Mouse (Mus musculus) midbrain, embryonic 14.5 days (tissue): Measurements from ENCODE around the gene Ip6k3. TPM values are rescaled to one million over a fixed set of nuclear protein-coding genes. Genes with fewer than 3 reads are reported as not detected.
A peak's percentile ranks its signal among the peaks of the same experiment; 100 is the strongest.

Experiments
- ATAC-seq: fragments of 200-750 bp; cut with Nextera tagmentation; 2 replicates; pipeline ENCODE4 v1.8.0; 2017; ENCODE audit warnings: moderate number of reproducible peaks, moderate library complexity; ENCODE audit not compliant: low FRiP score, low TSS enrichment
- DNase-seq: peaks from one replicate; pipeline ENCODE4 v3.0.0-alpha.2; 2015
- H3K27ac ChIP-seq: fragments of 300-500 bp; sonication (generic); replicated peaks from 2 replicates; pipeline ENCODE4 v1.5.1; 2014; ENCODE audit warnings: mild to moderate bottlenecking, low read depth, low read length, moderate library complexity
- H3K27me3 ChIP-seq: fragments of 300-500 bp; sonication (generic); 2 replicates; pipeline ENCODE4 v1.6.1; 2014; ENCODE audit warnings: low read length, control low read depth, mixed read lengths; ENCODE audit not compliant: control insufficient read depth, insufficient read depth
- H3K36me3 ChIP-seq: fragments of 300-500 bp; sonication (generic); 2 replicates; pipeline ENCODE4 v1.6.1; 2014; ENCODE audit warnings: low read length, control low read depth; ENCODE audit not compliant: control insufficient read depth, insufficient read depth
- H3K4me1 ChIP-seq: fragments of 300-500 bp; sonication (generic); 2 replicates; pipeline ENCODE4 v1.6.1; 2014; ENCODE audit warnings: mild to moderate bottlenecking, antibody characterized with exemption, low read length, control low read depth; ENCODE audit not compliant: control insufficient read depth, insufficient read depth
- H3K4me2 ChIP-seq: fragments of 300-500 bp; sonication (generic); 2 replicates; pipeline ENCODE4 v1.6.1; 2014; ENCODE audit warnings: mild to moderate bottlenecking, low read length, moderate library complexity
- H3K4me3 ChIP-seq: fragments of 300-500 bp; sonication (generic); replicated peaks from 2 replicates; pipeline ENCODE4 v1.5.1; 2014; ENCODE audit warnings: low read depth, low read length
- H3K9ac ChIP-seq: fragments of 300-500 bp; sonication (generic); replicated peaks from 2 replicates; pipeline ENCODE4 v1.6.1; 2014; ENCODE audit warnings: mild to moderate bottlenecking, low read length, moderate library complexity
- H3K9me3 ChIP-seq: fragments of 300-500 bp; sonication (generic); 2 replicates; pipeline ENCODE4 v1.6.1; 2016; ENCODE audit warnings: low read length, control low read depth, mixed read lengths; ENCODE audit not compliant: control insufficient read depth
- WGBS: fragments of 180-500 bp; shearing (Covaris S2); extraction: QIAGEN DNeasy Blood & Tissue Kit; methylation state at CpG from one replicate; pipeline ENCODE4 v1.1.7; 2014; 5-methylcytosine and 5-hydroxymethylcytosine counted together
- polyA plus RNA-seq: library from polyadenylated mRNA; unstranded; fragments of >200 nt; fragmentation: Nextera tagmentation; extraction: Ambion mirVana; gene quantifications from 2 replicates; pipeline ENCODE4 v1.2.1, GENCODE M21; 2014

Ip6k3 gene
- polyA plus RNA-seq, 1 experiment from 2014 or later: 0.20 TPM

DNA sequence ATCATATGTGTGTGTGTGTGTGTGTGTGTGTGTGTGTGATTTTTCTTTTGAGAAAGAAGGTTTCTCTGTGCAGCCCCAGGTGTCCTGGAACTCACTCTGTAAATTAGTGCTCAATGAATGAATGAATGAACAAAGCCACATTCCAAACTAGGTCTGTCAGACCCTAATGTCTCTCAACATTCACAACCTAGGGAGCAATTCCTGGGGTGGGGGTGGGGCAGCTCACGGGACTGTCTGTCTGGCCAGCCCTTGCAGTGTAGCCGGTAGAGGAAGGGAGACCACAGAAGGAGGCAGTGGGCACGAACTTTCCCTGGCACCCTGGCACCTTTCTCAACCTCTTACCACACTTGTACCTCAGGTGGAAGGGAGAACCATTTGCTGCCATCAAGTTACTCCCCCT is 32.9 kb downstream of the Ip6k3 start:
- H3K4me1 ChIP-seq: peaks cover 41% of the 10 kb centered on the region
- no peak overlapping the region for H3K27ac ChIP-seq
- no peaks in the 10 kb centered on the region for H3K36me3 ChIP-seq
- WGBS: 45% methylated on average over 3 of the region's 3 CpGs
- ATAC-seq (no peak), DNase-seq (no peak)
- H3K9ac ChIP-seq: no peak overlapping the region
- no peak overlapping the region for H3K4me3 ChIP-seq
- no peak overlapping the region for H3K4me2 ChIP-seq
- H3K27me3 ChIP-seq: no peaks in the 10 kb centered on the region
- no peaks in the 10 kb centered on the region for H3K9me3 ChIP-seq

DNA sequence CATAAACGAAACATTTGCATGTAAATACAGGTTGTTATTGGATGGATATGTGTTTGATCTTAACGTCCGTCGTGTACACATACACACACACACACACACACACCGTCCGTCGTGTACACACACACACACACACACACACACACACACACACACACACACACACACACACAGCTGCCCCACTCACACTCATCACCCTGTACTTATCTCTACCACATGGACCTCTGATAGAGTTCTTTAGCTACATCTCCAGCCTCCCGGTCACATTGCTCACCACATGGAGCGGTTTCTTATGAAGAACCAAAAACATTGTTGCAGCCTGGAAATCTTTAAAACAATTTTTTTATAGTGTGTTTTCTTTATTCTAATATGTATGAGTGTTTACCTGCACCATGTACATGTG is 33.4 kb downstream of the Ip6k3 start:
- H3K27me3 ChIP-seq: no peaks in the 10 kb centered on the region
- H3K9me3 ChIP-seq: no peaks in the 10 kb centered on the region
- H3K4me3 ChIP-seq: peak overlapping the region; percentile 65
- peak overlapping the region; percentile 56 for H3K4me2 ChIP-seq
- peak overlapping the region; percentile 82; the same call in 1 of the 2 replicates for H3K9ac ChIP-seq
- peak; percentile 21; the same call in 1 of the 2 replicates for ATAC-seq
- H3K27ac ChIP-seq: peak overlapping the region; percentile 90
- peaks cover 41% of the 10 kb centered on the region for H3K4me1 ChIP-seq
- H3K36me3 ChIP-seq: no peaks in the 10 kb centered on the region
- no peak for DNase-seq
- 28% methylated on average over 9 of the region's 9 CpGs for WGBS

DNA sequence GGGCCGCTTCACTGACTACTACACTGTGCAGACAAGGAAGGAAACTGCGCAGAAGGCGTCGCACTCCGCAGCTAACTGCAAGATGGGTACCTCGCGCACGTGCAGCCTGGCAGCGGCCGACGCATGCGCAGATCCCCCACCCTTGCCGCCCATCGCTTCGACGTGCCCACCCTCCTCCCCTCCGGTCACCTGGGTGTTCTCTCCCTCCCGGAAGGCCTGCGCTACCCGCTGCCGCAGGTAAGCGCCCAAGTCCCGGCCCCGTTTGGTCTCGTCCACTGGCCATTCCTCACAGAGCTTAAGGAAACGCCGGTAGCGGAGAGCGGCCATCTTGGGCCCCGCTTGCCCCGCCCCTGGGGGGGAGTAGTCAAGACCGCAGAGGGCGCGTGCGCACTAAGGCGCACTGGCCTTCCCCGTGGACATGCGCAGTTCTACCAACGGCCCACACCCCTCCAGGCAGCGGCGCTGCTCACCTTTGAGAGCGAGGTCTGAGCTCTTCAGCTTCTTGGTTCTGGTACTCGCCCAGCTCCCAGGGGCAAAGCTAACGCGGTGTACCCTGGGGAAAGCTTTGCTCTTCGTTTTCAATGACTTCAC is 33.9 kb downstream of the Ip6k3 start, which contains the start of gene Uqcc2:
TSS of gene Uqcc2 (minus strand) at position 366 of the 591 bp plus-strand sequence.
- Histone ChIP-seq H3K9ac (peak within 1 kb of the TSS; percentile 82), H3K9me3 (no peaks in the 10 kb centered on the region), H3K27ac (peak within 1 kb of the TSS; percentile 90), H3K27me3 (no peaks in the 10 kb centered on the region), H3K4me1 (peaks cover 43% of the 10 kb centered on the region), H3K4me3 (peak within 1 kb of the TSS; percentile 65), H3K4me2 (peak within 1 kb of the TSS; percentile 56), H3K36me3 (no peaks in the 10 kb centered on the region)
- peak; percentile 100 for DNase-seq
- ATAC-seq: peak; percentile 91
- under 1% methylated on average over 46 of the region's 46 CpGs for WGBS

DNA sequence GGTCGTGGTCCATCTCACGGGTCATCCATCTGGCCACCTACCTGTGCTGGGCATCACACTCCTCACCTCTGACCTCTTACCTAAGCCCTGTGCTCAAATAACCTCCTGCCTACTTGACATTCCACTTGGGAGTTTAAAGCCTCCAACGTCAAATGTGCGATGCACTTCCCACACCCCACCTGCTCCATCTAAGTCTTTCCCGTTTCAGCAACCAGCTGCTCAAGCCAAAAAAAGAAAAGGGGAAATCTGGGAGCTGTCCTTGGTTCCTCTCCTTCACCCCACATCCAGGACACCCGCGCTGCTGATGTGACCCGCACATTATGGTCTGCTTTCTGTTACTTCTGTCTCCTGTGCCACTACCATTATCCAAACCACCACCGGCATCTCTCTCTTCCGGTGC is 35.4 kb downstream of the Ip6k3 start:
- ATAC-seq (no peak), DNase-seq (no peak)
- H3K9me3 ChIP-seq: no peaks in the 10 kb centered on the region
- H3K9ac ChIP-seq: no peak overlapping the region
- no peak overlapping the region for H3K4me3 ChIP-seq
- peaks cover 44% of the 10 kb centered on the region for H3K4me1 ChIP-seq
- no peaks in the 10 kb centered on the region for H3K27me3 ChIP-seq
- WGBS: 91% methylated on average over 10 of the region's 10 CpGs
- H3K4me2 ChIP-seq: no peak overlapping the region
- no peaks in the 10 kb centered on the region for H3K36me3 ChIP-seq
- no peak overlapping the region for H3K27ac ChIP-seq

DNA sequence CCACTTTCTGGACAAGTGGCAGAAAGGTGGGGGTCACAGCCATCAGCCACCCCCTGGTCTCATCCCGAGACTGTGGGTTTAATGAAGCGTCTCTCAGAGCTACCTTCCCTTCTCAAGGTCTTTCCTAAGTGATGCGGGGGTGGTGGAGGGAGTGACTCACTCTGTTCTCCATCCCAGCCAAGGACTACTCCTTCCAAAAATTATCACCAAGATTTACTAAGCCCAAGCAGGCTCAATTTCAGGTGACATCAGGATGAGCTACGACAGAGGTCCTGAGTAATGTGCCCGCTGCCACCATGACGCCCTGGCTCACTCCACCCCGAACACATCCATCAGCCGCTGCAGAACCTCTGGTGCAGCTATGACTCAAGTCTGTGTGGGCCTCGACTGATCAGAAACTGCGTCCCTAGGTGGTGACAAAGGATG is 36.3 kb downstream of the Ip6k3 start:
- Histone ChIP-seq H3K4me3 (no peak overlapping the region), H3K9ac (no peak overlapping the region), H3K36me3 (no peaks in the 10 kb centered on the region), H3K4me1 (peaks cover 49% of the 10 kb centered on the region), H3K4me2 (no peak overlapping the region), H3K27ac (no peak overlapping the region), H3K9me3 (no peaks in the 10 kb centered on the region), H3K27me3 (no peaks in the 10 kb centered on the region)
- ATAC-seq: no peak
- DNase-seq: no peak
- 85% methylated on average over 10 of the region's 10 CpGs for WGBS

DNA sequence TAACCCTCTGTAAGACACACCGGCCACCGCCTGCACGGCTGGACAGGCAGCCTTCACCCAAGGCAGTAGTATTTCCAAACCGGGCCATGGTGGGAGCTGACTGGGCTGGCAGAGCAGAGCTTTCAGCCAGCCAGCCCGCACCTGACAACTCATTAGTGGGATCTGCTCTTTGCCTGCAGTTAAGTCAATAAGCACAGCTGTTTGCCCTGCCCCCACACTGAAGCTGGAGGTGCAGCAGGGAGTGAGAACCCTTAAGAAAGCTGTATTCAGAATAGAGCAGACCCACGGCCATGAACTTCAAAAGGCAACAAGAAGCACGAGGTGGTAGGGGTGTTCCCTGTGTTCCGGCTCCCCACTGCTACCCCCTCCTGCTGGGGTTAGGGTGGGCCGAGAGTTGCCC is 37.3 kb downstream of the Ip6k3 start:
- Histone ChIP-seq H3K4me1 (peaks cover 55% of the 10 kb centered on the region), H3K27me3 (no peaks in the 10 kb centered on the region), H3K4me2 (peak overlapping the region; percentile 6; the same call in 1 of the 2 replicates), H3K4me3 (no peak overlapping the region), H3K9ac (0 out of 2 replicates have a peak overlapping the region, but pooled peaks have one; percentile 16), H3K36me3 (no peaks in the 10 kb centered on the region), H3K9me3 (no peaks in the 10 kb centered on the region), H3K27ac (peak overlapping the region; percentile 64)
- WGBS: 58% methylated on average over 9 of the region's 9 CpGs
- DNase-seq (peak; percentile 69), ATAC-seq (no peak)

DNA sequence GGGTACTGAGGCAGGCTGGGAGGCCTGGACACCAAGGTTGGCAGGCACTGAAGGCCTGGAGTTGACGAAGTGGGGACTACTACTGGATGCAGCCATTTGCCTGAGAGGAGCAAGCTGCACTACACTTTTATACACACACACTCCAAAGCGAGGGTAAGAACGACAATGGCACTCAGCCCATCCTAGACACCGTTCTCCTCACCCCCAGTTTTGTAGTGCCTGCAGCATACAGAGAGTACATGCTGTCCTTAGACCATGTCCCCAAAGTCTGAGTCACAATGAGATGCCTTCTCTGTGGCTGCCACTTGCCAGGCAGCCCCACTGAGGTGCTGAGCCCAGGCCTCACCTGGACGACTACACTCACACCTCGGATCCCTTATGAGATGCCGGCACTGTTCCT is 37.8 kb downstream of the Ip6k3 start:
- peaks cover 56% of the 10 kb centered on the region for H3K4me1 ChIP-seq
- WGBS: 90% methylated on average over 7 of the region's 7 CpGs
- DNase-seq (no peak), ATAC-seq (no peak)
- H3K36me3 ChIP-seq: peaks cover 2% of the 10 kb centered on the region; the same call in 1 of the 2 replicates
- H3K4me3 ChIP-seq: no peak overlapping the region
- 0 out of 2 replicates have a peak overlapping the region, but pooled peaks have one; percentile 6 for H3K4me2 ChIP-seq
- H3K27ac ChIP-seq: peak overlapping the region; percentile 64
- H3K27me3 ChIP-seq: no peaks in the 10 kb centered on the region
- H3K9me3 ChIP-seq: no peaks in the 10 kb centered on the region
- H3K9ac ChIP-seq: 0 out of 2 replicates have a peak overlapping the region, but pooled peaks have one; percentile 16

DNA sequence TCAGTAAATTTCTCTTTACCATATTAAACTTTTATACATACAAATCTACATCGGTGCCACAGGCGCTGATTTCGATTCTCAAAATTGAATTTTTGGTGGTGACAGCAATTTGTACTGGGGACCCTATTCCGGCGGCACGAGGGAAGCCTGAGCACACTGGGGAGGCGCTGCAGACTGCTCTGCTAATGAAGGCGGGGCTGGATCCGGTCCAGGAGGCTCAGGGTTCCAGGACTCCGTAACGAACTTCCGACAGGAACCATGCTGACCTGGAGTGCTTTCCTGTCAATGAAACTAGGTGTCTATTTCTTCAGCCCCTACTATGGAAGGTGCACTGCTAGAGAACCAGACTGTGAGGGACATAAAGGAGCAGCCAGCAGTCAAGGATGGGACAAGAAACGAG is 38.3 kb downstream of the Ip6k3 start:
- H3K4me3 ChIP-seq: no peak overlapping the region
- no peak overlapping the region for H3K4me2 ChIP-seq
- no peak overlapping the region for H3K9ac ChIP-seq
- H3K27me3 ChIP-seq: no peaks in the 10 kb centered on the region
- WGBS: 72% methylated on average over 13 of the region's 13 CpGs
- H3K4me1 ChIP-seq: peaks cover 56% of the 10 kb centered on the region
- 0 out of 2 replicates have a peak overlapping the region, but pooled peaks have one; percentile 5 for H3K27ac ChIP-seq
- no peaks in the 10 kb centered on the region for H3K9me3 ChIP-seq
- no peak for DNase-seq
- no peak for ATAC-seq
- H3K36me3 ChIP-seq: peaks cover 7% of the 10 kb centered on the region; the same call in 1 of the 2 replicates

DNA sequence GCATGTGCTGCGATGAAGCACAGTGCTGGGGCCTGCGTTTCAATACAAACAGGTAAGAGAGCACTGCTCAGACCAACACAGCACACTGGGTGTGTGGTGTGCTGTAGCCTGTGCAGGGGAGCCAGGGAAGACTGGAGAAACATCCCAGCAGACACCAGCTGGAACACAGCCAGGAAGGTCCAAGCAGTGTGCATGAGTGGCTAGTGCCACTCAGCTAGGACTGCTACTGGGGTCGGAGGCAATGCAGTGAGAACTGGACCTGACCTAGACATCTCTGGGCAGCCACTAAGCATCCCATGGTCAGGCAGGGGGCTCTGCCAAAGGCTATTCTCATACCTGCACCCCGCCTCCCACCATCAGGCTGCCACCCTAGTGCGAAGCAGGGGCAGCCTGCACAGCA is 39.4 kb downstream of the Ip6k3 start:
- no peak overlapping the region for H3K4me3 ChIP-seq
- 94% methylated on average over 5 of the region's 5 CpGs for whole genome bisulfite sequencing
- no peaks in the 10 kb centered on the region for H3K9me3 ChIP-seq
- H3K36me3 ChIP-seq: peaks cover 18% of the 10 kb centered on the region
- H3K4me1 ChIP-seq: peaks cover 53% of the 10 kb centered on the region
- H3K27me3 ChIP-seq: no peaks in the 10 kb centered on the region
- H3K4me2 ChIP-seq: no peak overlapping the region
- H3K9ac ChIP-seq: no peak overlapping the region
- ATAC-seq (no peak), DNase-seq (no peak)
- no peak overlapping the region for H3K27ac ChIP-seq
